Mouse (Mus musculus): ENCODE results near the gene Cops3. TPM values are rescaled to one million over a fixed set of nuclear protein-coding genes. Genes with fewer than 3 reads are reported as not detected.
"Not testable (repeated sequence)": the region's sequence is repeated elsewhere in the genome, so short reads cannot be mapped to it uniquely, and the experiment has no call there.

Gene Cops3
- total and polyA plus RNA-seq, 2 experiments, result 11.8 to 63.4 TPM

- Histone ChIP-seq H3K27me3 (ENCODE audit: control insufficient read depth, insufficient read depth, low read length) (no peaks in the 10 kb centered on the region), H3K36me3 (ENCODE audit: control insufficient read depth, insufficient read depth, low read length) (no peaks in the 10 kb centered on the region), H3K4me1 (ENCODE audit: control insufficient read depth, insufficient read depth, low read length) (peaks cover 2% of the 10 kb centered on the region), H3K9ac (ENCODE audit: low read depth, low read length) (no peak overlapping the region), H3K4me3 (ENCODE audit: insufficient read depth, low read depth, low read length) (no peak overlapping the region), H3K79me2 (ENCODE audit: control insufficient read depth, insufficient read depth, low read length) (peaks cover 8% of the 10 kb centered on the region; the same call in 1 of the 2 replicates), H3K27ac (replicated peaks; ENCODE audit: insufficient read depth, low read depth, low read length) (no peak overlapping the region)
- no peak for TF ChIP-seq POLR2A (IDR thresholded peaks at IDR 0.05; ENCODE audit: extremely low read depth, insufficient read depth, low read length)
- peak; percentile 79 for TF ChIP-seq CTCF (IDR thresholded peaks at IDR 0.05; ENCODE audit: low read depth, low read length)
- peak; percentile 55 for DNase-seq (ENCODE audit: extremely low read depth, low read depth, low spot score)
- 3% methylated on average over 2 of the region's 2 CpGs for WGBS
Observed at GRCm38 (mm10) chr11:59847131-59847530, 7.5 kb upstream of the Cops3 start.

DNA sequence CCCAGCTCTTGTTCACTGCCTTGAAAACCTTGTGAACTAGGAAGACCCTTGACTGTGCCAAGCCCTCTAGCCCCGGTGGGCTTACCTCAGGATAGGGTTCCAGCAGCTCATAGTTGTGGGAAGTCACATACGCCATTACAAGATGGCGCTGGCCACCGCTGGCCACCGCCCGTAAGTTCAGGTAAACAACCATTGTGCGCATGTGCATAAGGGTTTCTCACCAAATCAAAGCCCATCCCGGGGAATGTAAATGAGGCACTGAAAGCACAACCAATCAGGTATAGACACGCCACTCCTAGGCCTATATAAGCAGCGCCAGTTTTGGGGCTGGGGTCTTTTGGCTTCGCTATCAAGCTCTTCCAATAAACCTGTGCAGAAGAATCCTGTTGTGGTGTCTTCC is 6.7 kb upstream of the Cops3 start:
- H3K36me3 ChIP-seq (ENCODE audit: control insufficient read depth, insufficient read depth, low read length), result no peaks in the 10 kb centered on the region
- no peak overlapping the region for H3K4me3 ChIP-seq (ENCODE audit: insufficient read depth, low read depth, low read length)
- H3K79me2 ChIP-seq (ENCODE audit: control insufficient read depth, insufficient read depth, low read length), result peaks cover 8% of the 10 kb centered on the region; the same call in 1 of the 2 replicates
- no peak overlapping the region for H3K9ac ChIP-seq (ENCODE audit: low read depth, low read length)
- no peak overlapping the region for H3K27ac ChIP-seq (replicated peaks; ENCODE audit: insufficient read depth, low read depth, low read length)
- no peaks in the 10 kb centered on the region for H3K27me3 ChIP-seq (ENCODE audit: control insufficient read depth, insufficient read depth, low read length)
- TF ChIP-seq CTCF (IDR thresholded peaks at IDR 0.05; ENCODE audit: low read depth, low read length), result no peak
- TF ChIP-seq POLR2A (IDR thresholded peaks at IDR 0.05; ENCODE audit: extremely low read depth, insufficient read depth, low read length), result no peak
- 98% methylated on average over 11 of the region's 11 CpGs for WGBS
- H3K4me1 ChIP-seq (ENCODE audit: control insufficient read depth, insufficient read depth, low read length), result peaks cover 2% of the 10 kb centered on the region
- no peak for DNase-seq (ENCODE audit: extremely low read depth, low read depth, low spot score)

DNA sequence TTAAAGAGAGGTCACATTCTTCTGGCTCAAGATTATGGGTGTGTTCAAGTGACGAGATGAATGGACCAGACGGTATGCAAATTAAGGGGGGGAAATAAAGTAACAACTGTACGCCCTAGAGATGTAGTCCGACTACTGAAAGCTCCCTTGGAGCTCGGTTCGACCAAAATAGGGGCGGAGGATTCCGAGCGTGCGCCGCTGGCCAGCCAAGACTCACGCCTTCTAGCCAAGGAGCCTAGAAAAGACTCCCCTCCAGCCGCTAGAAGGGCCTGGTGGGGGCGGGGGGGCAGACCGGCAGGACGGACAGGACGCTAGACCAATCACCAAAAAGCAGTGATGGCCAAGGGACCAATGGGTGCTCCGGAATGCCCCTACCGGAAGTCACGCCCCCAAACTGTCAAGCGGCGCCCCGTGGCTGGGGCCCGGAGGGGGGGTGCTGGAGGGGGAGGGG is 605 bp downstream of the Cops3 start, which contains the start of gene Nt5m:
Gene Nt5m, plus strand, starts transcription at position 440 of the 451 bp plus-strand sequence.
- Histone ChIP-seq H3K36me3 (ENCODE audit: control insufficient read depth, insufficient read depth, low read length) (peaks cover 12% of the 10 kb centered on the region), H3K4me3 (ENCODE audit: insufficient read depth, low read depth, low read length) (peak within 1 kb of the TSS; percentile 95), H3K27ac (replicated peaks; ENCODE audit: insufficient read depth, low read depth, low read length) (peak within 1 kb of the TSS; percentile 81), H3K4me1 (ENCODE audit: control insufficient read depth, insufficient read depth, low read length) (peaks cover 7% of the 10 kb centered on the region), H3K27me3 (ENCODE audit: control insufficient read depth, insufficient read depth, low read length) (no peaks in the 10 kb centered on the region), H3K9ac (ENCODE audit: low read depth, low read length) (peak within 1 kb of the TSS; percentile 94), H3K79me2 (ENCODE audit: control insufficient read depth, insufficient read depth, low read length) (peaks cover 13% of the 10 kb centered on the region; the same call in 1 of the 2 replicates)
- DNase-seq (ENCODE audit: extremely low read depth, low read depth, low spot score), result peak; percentile 85
- under 1% methylated on average over 24 of the region's 24 CpGs for WGBS
- TF ChIP-seq CTCF (IDR thresholded peaks at IDR 0.05; ENCODE audit: low read depth, low read length), result no peak

GRCm38 (mm10) chr11:59838426-59838825 is 1.2 kb downstream of the Cops3 start:
- Histone ChIP-seq H3K27me3 (ENCODE audit: control insufficient read depth, insufficient read depth, low read length) (no peaks in the 10 kb centered on the region), H3K9ac (ENCODE audit: low read depth, low read length) (no peak overlapping the region), H3K27ac (replicated peaks; ENCODE audit: insufficient read depth, low read depth, low read length) (no peak overlapping the region), H3K36me3 (ENCODE audit: control insufficient read depth, insufficient read depth, low read length) (peaks cover 14% of the 10 kb centered on the region), H3K4me1 (ENCODE audit: control insufficient read depth, insufficient read depth, low read length) (peaks cover 7% of the 10 kb centered on the region), H3K4me3 (ENCODE audit: insufficient read depth, low read depth, low read length) (peak overlapping the region; percentile 95; the same call in 1 of the 2 replicates), H3K79me2 (ENCODE audit: control insufficient read depth, insufficient read depth, low read length) (peaks cover 13% of the 10 kb centered on the region; the same call in 1 of the 2 replicates)
- no peak for TF ChIP-seq POLR2A (IDR thresholded peaks at IDR 0.05; ENCODE audit: extremely low read depth, insufficient read depth, low read length)
- TF ChIP-seq CTCF (IDR thresholded peaks at IDR 0.05; ENCODE audit: low read depth, low read length), result no peak
- WGBS, result 36% methylated on average over 4 of the region's 4 CpGs
- DNase-seq (ENCODE audit: extremely low read depth, low read depth, low spot score), result peak; percentile 56

- H3K4me1 ChIP-seq (ENCODE audit: control insufficient read depth, insufficient read depth, low read length); H3K9ac ChIP-seq (ENCODE audit: low read depth, low read length); H3K4me3 ChIP-seq (ENCODE audit: insufficient read depth, low read depth, low read length); H3K27ac ChIP-seq (replicated peaks; ENCODE audit: insufficient read depth, low read depth, low read length); DNase-seq (ENCODE audit: extremely low read depth, low read depth, low spot score); H3K27me3 ChIP-seq (ENCODE audit: control insufficient read depth, insufficient read depth, low read length): not testable (repeated sequence)
- no CpG with 5 or more reads among the region's 1 CpGs for WGBS
- Histone ChIP-seq H3K79me2 (ENCODE audit: control insufficient read depth, insufficient read depth, low read length) (peaks cover 13% of the 10 kb centered on the region; the same call in 1 of the 2 replicates), H3K36me3 (ENCODE audit: control insufficient read depth, insufficient read depth, low read length) (peaks cover 18% of the 10 kb centered on the region)
Observed at GRCm38 (mm10) chr11:59837789-59838188, 1.8 kb downstream of the Cops3 start.

DNA sequence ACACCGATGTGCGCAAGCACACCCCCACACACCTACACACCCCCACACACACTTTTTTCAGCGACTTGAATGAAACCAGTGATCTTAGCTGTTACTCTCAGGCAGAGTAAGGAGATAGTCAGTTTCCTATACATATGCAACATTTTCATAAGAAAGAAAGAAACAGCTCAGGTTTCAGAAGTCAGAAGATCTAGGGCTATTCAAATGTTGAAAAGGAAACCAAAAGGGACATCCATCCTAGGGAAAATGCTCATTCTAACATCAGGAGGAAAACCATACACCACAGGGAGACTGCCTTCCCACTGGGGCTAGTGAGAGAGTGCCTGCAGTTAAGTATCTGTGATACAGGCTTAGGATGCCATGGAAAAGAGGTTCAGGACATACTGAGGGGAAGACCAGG is 18.0 kb downstream of the Cops3 start:
- no peak for DNase-seq (ENCODE audit: extremely low read depth, low read depth, low spot score)
- peaks cover 73% of the 10 kb centered on the region for H3K36me3 ChIP-seq (ENCODE audit: control insufficient read depth, insufficient read depth, low read length)
- no peaks in the 10 kb centered on the region for H3K79me2 ChIP-seq (ENCODE audit: control insufficient read depth, insufficient read depth, low read length)
- no peak overlapping the region for H3K9ac ChIP-seq (ENCODE audit: low read depth, low read length)
- no peak overlapping the region for H3K4me3 ChIP-seq (ENCODE audit: insufficient read depth, low read depth, low read length)
- no peaks in the 10 kb centered on the region for H3K27me3 ChIP-seq (ENCODE audit: control insufficient read depth, insufficient read depth, low read length)
- no peak overlapping the region for H3K27ac ChIP-seq (replicated peaks; ENCODE audit: insufficient read depth, low read depth, low read length)
- no peak for TF ChIP-seq CTCF (IDR thresholded peaks at IDR 0.05; ENCODE audit: low read depth, low read length)
- no peak for TF ChIP-seq POLR2A (IDR thresholded peaks at IDR 0.05; ENCODE audit: extremely low read depth, insufficient read depth, low read length)
- 88% methylated on average over 3 of the region's 3 CpGs for WGBS
- no peaks in the 10 kb centered on the region for H3K4me1 ChIP-seq (ENCODE audit: control insufficient read depth, insufficient read depth, low read length)
